Mouse (Mus musculus): ENCODE data around the gene Tmem199. TPM values are rescaled to one million over a fixed set of nuclear protein-coding genes. Genes with fewer than 3 reads are reported as not detected.

Tmem199 gene
- polyA plus RNA-seq, 1 experiment, result 35.0 TPM

DNA sequence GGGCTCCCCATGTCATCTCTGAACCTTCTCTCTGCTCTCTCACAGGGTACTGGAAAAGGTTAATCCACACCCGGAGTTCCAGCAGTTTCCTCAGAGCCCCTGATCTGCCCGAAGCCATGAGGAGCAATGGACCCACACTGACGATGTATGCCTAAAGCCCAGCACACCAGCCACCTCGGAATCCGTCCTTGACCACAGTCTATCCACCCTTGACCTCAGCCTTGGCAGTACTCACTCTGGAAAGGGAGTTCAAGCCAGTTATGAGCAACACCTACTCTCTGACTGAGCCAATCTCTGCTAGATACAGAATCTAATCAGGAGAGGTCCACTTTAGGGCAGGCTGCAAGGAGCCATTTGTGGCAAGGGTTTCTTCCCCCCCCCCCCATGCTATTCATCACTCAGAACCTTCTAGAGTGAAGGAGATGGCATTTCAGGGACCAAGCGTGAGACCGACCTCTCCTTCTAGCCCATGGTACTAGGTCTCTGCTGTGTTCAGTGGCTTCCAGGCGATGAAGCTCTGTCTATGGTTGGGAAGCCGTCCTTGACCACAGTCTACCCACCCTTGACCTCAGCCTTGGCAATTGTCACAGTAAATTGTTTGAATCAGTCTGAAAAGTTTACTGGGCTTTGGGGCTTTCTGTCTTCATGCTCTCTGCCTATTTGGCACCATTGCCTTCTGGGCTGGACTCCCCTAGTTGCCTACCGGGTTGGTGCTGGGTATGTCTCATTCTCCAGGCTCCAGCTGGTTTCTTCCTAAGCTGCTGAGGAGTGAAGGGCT is 40.5 kb downstream of the Tmem199 start:
- Histone ChIP-seq H3K4me2 (ENCODE audit: low read depth) (no peak overlapping the region), H3K27me3 (ENCODE audit: control insufficient read depth, insufficient read depth, insufficient read length) (peaks cover 4% of the 10 kb centered on the region), H3K36me3 (ENCODE audit: control insufficient read depth, insufficient read depth) (no peaks in the 10 kb centered on the region), H3K4me3 (no peak overlapping the region), H3K79me2 (ENCODE audit: control insufficient read depth, insufficient read depth) (no peaks in the 10 kb centered on the region), H3ac (ENCODE audit: control insufficient read depth, insufficient read length) (no peak overlapping the region)
- no peak for TF ChIP-seq POLR2A (IDR thresholded peaks at IDR 0.05; ENCODE audit: insufficient read length, low read depth)
- TF ChIP-seq TCF12 (IDR thresholded peaks at IDR 0.05; ENCODE audit: insufficient read depth, poor library complexity, severe bottlenecking), result no peak
- TF ChIP-seq MYOD1 (IDR thresholded peaks at IDR 0.05; ENCODE audit: control insufficient read depth in 1 of 3, insufficient read length in 2 of 3, low read depth in 2 of 3), result no peak
- no peak for TF ChIP-seq SRF (IDR thresholded peaks at IDR 0.05; ENCODE audit: control insufficient read depth, insufficient read length, low read depth)
- TF ChIP-seq CEBPB (IDR thresholded peaks at IDR 0.05; ENCODE audit: insufficient read depth, poor library complexity, severe bottlenecking), result no peak
- no peak for TF ChIP-seq MYOG (IDR thresholded peaks at IDR 0.05; ENCODE audit: control insufficient read depth in 1 of 3, insufficient read depth in 1 of 3, insufficient read length in 2 of 3, low read depth in 2 of 3)
- no peak for TF ChIP-seq TCF3 (IDR thresholded peaks at IDR 0.05; ENCODE audit: insufficient read length, low read depth)
- no peak for TF ChIP-seq USF1 (IDR thresholded peaks at IDR 0.05; ENCODE audit: low read depth)

DNA sequence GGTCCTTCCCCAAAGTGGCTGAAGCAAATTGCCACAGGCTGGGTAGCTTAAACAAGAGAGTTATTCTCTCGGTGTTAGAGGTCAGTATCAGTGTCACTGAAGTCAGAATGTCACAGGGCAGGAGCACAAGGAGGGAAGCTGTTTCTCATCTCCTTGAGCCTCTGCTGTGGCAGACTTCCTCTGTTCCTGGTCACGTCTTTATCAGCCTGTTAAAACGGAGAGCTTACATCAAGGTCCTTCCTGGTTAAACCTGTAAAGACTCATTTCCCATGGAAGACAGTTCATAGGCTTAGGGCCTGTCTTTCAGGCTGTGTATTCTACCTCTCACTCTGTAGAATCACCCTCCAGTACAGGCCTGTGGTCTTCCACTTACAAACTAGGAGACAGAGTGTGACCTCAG is 44.0 kb downstream of the Tmem199 start:
- no peaks in the 10 kb centered on the region for H3K79me2 ChIP-seq (ENCODE audit: control insufficient read depth, insufficient read depth)
- no peak for TF ChIP-seq MYOG (IDR thresholded peaks at IDR 0.05; ENCODE audit: control insufficient read depth in 1 of 3, insufficient read depth in 1 of 3, insufficient read length in 2 of 3, low read depth in 2 of 3)
- no peak for TF ChIP-seq REST (IDR thresholded peaks at IDR 0.05; ENCODE audit: insufficient read depth, insufficient read length)
- TF ChIP-seq TCF12 (IDR thresholded peaks at IDR 0.05; ENCODE audit: insufficient read depth, poor library complexity, severe bottlenecking), result no peak
- no peak for TF ChIP-seq USF1 (IDR thresholded peaks at IDR 0.05; ENCODE audit: low read depth)
- TF ChIP-seq POLR2AphosphoS2 (IDR thresholded peaks at IDR 0.05; ENCODE audit: insufficient read length, low read depth), result no peak
- TF ChIP-seq MYOD1 (IDR thresholded peaks at IDR 0.05; ENCODE audit: control insufficient read depth in 1 of 3, insufficient read length in 2 of 3, low read depth in 2 of 3), result no peak
- no peak for TF ChIP-seq SRF (IDR thresholded peaks at IDR 0.05; ENCODE audit: control insufficient read depth, insufficient read length, low read depth)
- TF ChIP-seq POLR2A (IDR thresholded peaks at IDR 0.05; ENCODE audit: insufficient read length, low read depth), result no peak
- TF ChIP-seq CEBPB (IDR thresholded peaks at IDR 0.05; ENCODE audit: insufficient read depth, poor library complexity, severe bottlenecking), result no peak
- TF ChIP-seq MAX (IDR thresholded peaks at IDR 0.05; ENCODE audit: low read depth), result no peak
- TF ChIP-seq TCF3 (IDR thresholded peaks at IDR 0.05; ENCODE audit: insufficient read length, low read depth), result no peak
- no peak for TF ChIP-seq E2F4 (IDR thresholded peaks at IDR 0.05; ENCODE audit: insufficient read depth)
- H3K36me3 ChIP-seq (ENCODE audit: control insufficient read depth, insufficient read depth), result no peaks in the 10 kb centered on the region
- no peak overlapping the region for H3K4me2 ChIP-seq (ENCODE audit: low read depth)
- no peaks in the 10 kb centered on the region for H3K27me3 ChIP-seq (ENCODE audit: control insufficient read depth, insufficient read depth, insufficient read length)
- H3ac ChIP-seq (ENCODE audit: control insufficient read depth, insufficient read length), result no peak overlapping the region
- no peak overlapping the region for H3K4me3 ChIP-seq

GRCm38 (mm10) chr11:78467515-78467914 is 44.5 kb downstream of the Tmem199 start:
- no peak overlapping the region for H3K4me3 ChIP-seq
- no peaks in the 10 kb centered on the region for H3K79me2 ChIP-seq (ENCODE audit: control insufficient read depth, insufficient read depth)
- TF ChIP-seq REST (IDR thresholded peaks at IDR 0.05; ENCODE audit: insufficient read depth, insufficient read length), result no peak
- TF ChIP-seq MYOD1 (IDR thresholded peaks at IDR 0.05; ENCODE audit: control insufficient read depth in 1 of 3, insufficient read length in 2 of 3, low read depth in 2 of 3), result no peak
- TF ChIP-seq MAX (IDR thresholded peaks at IDR 0.05; ENCODE audit: low read depth), result no peak
- no peak for TF ChIP-seq POLR2A (IDR thresholded peaks at IDR 0.05; ENCODE audit: insufficient read length, low read depth)
- TF ChIP-seq SRF (IDR thresholded peaks at IDR 0.05; ENCODE audit: control insufficient read depth, insufficient read length, low read depth), result no peak
- TF ChIP-seq POLR2AphosphoS2 (IDR thresholded peaks at IDR 0.05; ENCODE audit: insufficient read length, low read depth), result no peak
- TF ChIP-seq E2F4 (IDR thresholded peaks at IDR 0.05; ENCODE audit: insufficient read depth), result no peak
- TF ChIP-seq MYOG (IDR thresholded peaks at IDR 0.05; ENCODE audit: control insufficient read depth in 1 of 3, insufficient read depth in 1 of 3, insufficient read length in 2 of 3, low read depth in 2 of 3), result no peak
- TF ChIP-seq CEBPB (IDR thresholded peaks at IDR 0.05; ENCODE audit: insufficient read depth, poor library complexity, severe bottlenecking), result no peak
- no peak for TF ChIP-seq TCF12 (IDR thresholded peaks at IDR 0.05; ENCODE audit: insufficient read depth, poor library complexity, severe bottlenecking)
- TF ChIP-seq USF1 (IDR thresholded peaks at IDR 0.05; ENCODE audit: low read depth), result no peak
- TF ChIP-seq TCF3 (IDR thresholded peaks at IDR 0.05; ENCODE audit: insufficient read length, low read depth), result no peak
- H3K36me3 ChIP-seq (ENCODE audit: control insufficient read depth, insufficient read depth), result no peaks in the 10 kb centered on the region
- H3K27me3 ChIP-seq (ENCODE audit: control insufficient read depth, insufficient read depth, insufficient read length), result no peaks in the 10 kb centered on the region
- no peak overlapping the region for H3K4me2 ChIP-seq (ENCODE audit: low read depth)
- no peak overlapping the region for H3ac ChIP-seq (ENCODE audit: control insufficient read depth, insufficient read length)

DNA sequence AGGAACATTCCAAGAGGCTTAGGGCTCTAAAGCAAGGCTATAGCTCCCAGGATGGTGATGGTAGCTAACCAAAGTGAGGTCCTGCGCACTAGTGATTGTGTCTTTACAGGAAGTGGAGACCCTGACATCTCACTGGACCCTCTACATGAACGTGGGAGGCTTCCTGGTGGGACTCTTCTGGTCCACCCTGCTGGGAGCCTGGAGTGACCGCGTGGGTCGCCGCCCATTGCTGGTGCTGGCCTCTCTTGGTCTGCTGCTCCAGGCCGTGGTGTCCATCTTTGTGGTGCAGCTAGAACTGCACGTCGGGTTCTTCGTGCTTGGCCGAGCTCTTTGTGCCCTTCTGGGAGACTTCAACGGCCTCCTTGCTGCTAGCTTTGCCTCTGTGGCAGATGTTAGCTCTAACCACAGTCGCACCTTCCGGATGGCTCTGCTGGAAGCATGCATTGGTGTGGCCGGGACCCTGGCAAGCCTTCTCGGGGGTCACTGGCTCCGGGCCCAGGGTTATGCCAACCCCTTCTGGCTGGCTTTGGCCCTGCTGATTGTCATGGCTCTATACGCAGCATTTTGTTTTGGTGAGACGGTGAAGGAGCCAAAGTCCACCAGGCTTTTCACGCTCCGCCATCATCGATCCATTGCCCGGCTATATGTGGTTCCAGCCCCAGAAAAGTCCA is 45.6 kb downstream of the Tmem199 start:
- no peaks in the 10 kb centered on the region for H3K27me3 ChIP-seq (ENCODE audit: control insufficient read depth, insufficient read depth, insufficient read length)
- peak overlapping the region; percentile 90 for H3K4me2 ChIP-seq (ENCODE audit: low read depth)
- H3K4me3 ChIP-seq, result peak overlapping the region; percentile 54
- TF ChIP-seq MAX (IDR thresholded peaks at IDR 0.05; ENCODE audit: low read depth), result no peak
- no peak for TF ChIP-seq CEBPB (IDR thresholded peaks at IDR 0.05; ENCODE audit: insufficient read depth, poor library complexity, severe bottlenecking)
- TF ChIP-seq SRF (IDR thresholded peaks at IDR 0.05; ENCODE audit: control insufficient read depth, insufficient read length, low read depth), result no peak
- no peak for TF ChIP-seq USF1 (IDR thresholded peaks at IDR 0.05; ENCODE audit: low read depth)
- TF ChIP-seq TCF3 (IDR thresholded peaks at IDR 0.05; ENCODE audit: insufficient read length, low read depth), result no peak
- no peak for TF ChIP-seq TCF12 (IDR thresholded peaks at IDR 0.05; ENCODE audit: insufficient read depth, poor library complexity, severe bottlenecking)
- TF ChIP-seq REST (IDR thresholded peaks at IDR 0.05; ENCODE audit: insufficient read depth, insufficient read length), result no peak
- no peak for TF ChIP-seq MYOG (IDR thresholded peaks at IDR 0.05; ENCODE audit: control insufficient read depth in 1 of 3, insufficient read depth in 1 of 3, insufficient read length in 2 of 3, low read depth in 2 of 3)
- TF ChIP-seq POLR2A (IDR thresholded peaks at IDR 0.05; ENCODE audit: insufficient read length, low read depth), result no peak
- TF ChIP-seq POLR2AphosphoS2 (IDR thresholded peaks at IDR 0.05; ENCODE audit: insufficient read length, low read depth), result no peak
- TF ChIP-seq E2F4 (IDR thresholded peaks at IDR 0.05; ENCODE audit: insufficient read depth), result no peak
- no peak for TF ChIP-seq MYOD1 (IDR thresholded peaks at IDR 0.05; ENCODE audit: control insufficient read depth in 1 of 3, insufficient read length in 2 of 3, low read depth in 2 of 3)
- no peaks in the 10 kb centered on the region for H3K36me3 ChIP-seq (ENCODE audit: control insufficient read depth, insufficient read depth)
- no peaks in the 10 kb centered on the region for H3K79me2 ChIP-seq (ENCODE audit: control insufficient read depth, insufficient read depth)
- H3ac ChIP-seq (ENCODE audit: control insufficient read depth, insufficient read length), result peak overlapping the region; percentile 75

Measured in myocyte (in vitro differentiated cells).